Mouse (Mus musculus) midbrain, postnatal 0 days (tissue): ENCODE results near the gene Ftl1. TPM values are rescaled to one million over a fixed set of nuclear protein-coding genes. Genes with fewer than 3 reads are reported as not detected.
A peak's percentile ranks its signal among the peaks of the same experiment; 100 is the strongest.

ENCODE experiments used
- ATAC-seq: fragments of 200-750 bp; cut with Nextera tagmentation; 2 replicates; pipeline ENCODE4 v1.8.0; 2017; ENCODE audit warnings: moderate number of reproducible peaks, mild to moderate bottlenecking, moderate TSS enrichment, moderate library complexity; ENCODE audit not compliant: low FRiP score
- DNase-seq: peaks from one replicate; pipeline ENCODE4 v3.0.0-alpha.2; 2015; ENCODE audit warnings: low spot score
- H3K27ac ChIP-seq: fragments of 300-500 bp; sonication (generic); 2 replicates; pipeline ENCODE4 v1.5.1; 2014; ENCODE audit warnings: low read depth, mild to moderate bottlenecking, low read length, mixed read lengths
- H3K27me3 ChIP-seq: fragments of 300-500 bp; sonication (generic); 2 replicates; pipeline ENCODE4 v1.6.1; 2014; ENCODE audit warnings: low read length, control low read depth, mixed read lengths; ENCODE audit not compliant: insufficient read depth
- H3K36me3 ChIP-seq: fragments of 300-500 bp; sonication (generic); 2 replicates; pipeline ENCODE4 v1.6.1; 2014; ENCODE audit warnings: low read length, control low read depth, mixed read lengths; ENCODE audit not compliant: insufficient read depth
- H3K4me1 ChIP-seq: fragments of 300-500 bp; sonication (generic); 2 replicates; pipeline ENCODE4 v1.6.1; 2014; ENCODE audit warnings: mild to moderate bottlenecking, control low read depth, antibody characterized with exemption, low read length, mixed read lengths; ENCODE audit not compliant: insufficient read depth
- H3K4me2 ChIP-seq: fragments of 300-500 bp; sonication (generic); 2 replicates; pipeline ENCODE4 v1.6.1; 2014; ENCODE audit warnings: low read depth, mild to moderate bottlenecking, low read length, mixed read lengths; ENCODE audit not compliant: poor library complexity, severe bottlenecking
- H3K4me3 ChIP-seq: fragments of 300-500 bp; sonication (generic); 2 replicates; pipeline ENCODE4 v1.5.1; 2014; ENCODE audit warnings: low read depth, mild to moderate bottlenecking, low read length, moderate library complexity
- H3K9ac ChIP-seq: fragments of 300-500 bp; sonication (generic); replicated peaks from 2 replicates; pipeline ENCODE4 v1.6.1; 2014; ENCODE audit warnings: mild to moderate bottlenecking, low read length, moderate library complexity, mixed read lengths; ENCODE audit not compliant: poor library complexity, severe bottlenecking
- H3K9me3 ChIP-seq: fragments of 300-500 bp; sonication (generic); 2 replicates; pipeline ENCODE4 v1.6.1; 2016; ENCODE audit warnings: low read length, control low read depth
- CTCF ChIP-seq: IDR thresholded peaks from 2 replicates; pipeline ENCODE4 v1.5.1; 2016; ENCODE audit warnings: antibody characterized with exemption, mild to moderate bottlenecking
- WGBS: fragments of 180-500 bp; shearing (Covaris S2); extraction: QIAGEN DNeasy Blood & Tissue Kit; methylation state at CpG from one replicate; pipeline ENCODE4 v1.1.7; 2014; 5-methylcytosine and 5-hydroxymethylcytosine counted together
- polyA plus RNA-seq: library from polyadenylated mRNA; unstranded; fragments of >200 nt; fragmentation: Nextera tagmentation; extraction: Ambion mirVana; gene quantifications from 2 replicates; pipeline ENCODE4 v1.2.1, GENCODE M21; 2015
- total RNA-seq: library from RNA; depleted of rRNA; stranded (reverse); fragments of >200 nt; gene quantifications from 2 replicates; pipeline ENCODE4 v1.2.3, GENCODE M21; 2014

Gene Ftl1
- total and polyA plus RNA-seq, 2 experiments from 2014 or later, result 2,428 to 4,797 TPM

- ATAC-seq (no peak), DNase-seq (no peak)
- Histone ChIP-seq H3K27ac (no peak overlapping the region), H3K9ac (no peak overlapping the region), H3K9me3 (no peaks in the 10 kb centered on the region), H3K4me2 (no peak overlapping the region), H3K4me1 (peaks cover 11% of the 10 kb centered on the region; the same call in 1 of the 2 replicates), H3K4me3 (no peak overlapping the region), H3K36me3 (peaks cover 22% of the 10 kb centered on the region), H3K27me3 (no peaks in the 10 kb centered on the region)
- TF ChIP-seq CTCF, result no peak
- WGBS, result 93% methylated on average over 4 of the region's 4 CpGs
Measured at GRCm38 (mm10) chr7:45462325-45462724, 2.6 kb upstream of the Ftl1 start.

GRCm38 (mm10) chr7:45461781-45462180, 2.1 kb upstream of the Ftl1 start:
- 95% methylated on average over 4 of the region's 4 CpGs for WGBS
- Histone ChIP-seq H3K4me2 (no peak overlapping the region), H3K4me1 (peaks cover 15% of the 10 kb centered on the region), H3K27me3 (no peaks in the 10 kb centered on the region), H3K27ac (no peak overlapping the region), H3K9me3 (no peaks in the 10 kb centered on the region), H3K36me3 (peaks cover 25% of the 10 kb centered on the region), H3K9ac (no peak overlapping the region), H3K4me3 (no peak overlapping the region)
- ATAC-seq, result no peak
- TF ChIP-seq CTCF, result no peak
- no peak for DNase-seq

GRCm38 (mm10) chr7:45461326-45461725, 1.6 kb upstream of the Ftl1 start:
- Histone ChIP-seq H3K27me3 (no peaks in the 10 kb centered on the region), H3K9ac (no peak overlapping the region), H3K27ac (peak overlapping the region; percentile 82; the same call in 1 of the 2 replicates), H3K9me3 (no peaks in the 10 kb centered on the region), H3K4me1 (peaks cover 15% of the 10 kb centered on the region), H3K36me3 (peaks cover 25% of the 10 kb centered on the region), H3K4me3 (no peak overlapping the region), H3K4me2 (no peak overlapping the region)
- DNase-seq (no peak), ATAC-seq (no peak)
- WGBS, result 60% methylated on average over 5 of the region's 5 CpGs
- no peak for TF ChIP-seq CTCF

- no peak overlapping the region for H3K9ac ChIP-seq
- peak; percentile 72 for DNase-seq
Measured at GRCm38 (mm10) chr7:45460860-45461314, 1.2 kb upstream of the Ftl1 start.

GRCm38 (mm10) chr7:45460377-45460776, 693 bp upstream of the Ftl1 start:
- Histone ChIP-seq H3K9me3 (no peaks in the 10 kb centered on the region), H3K9ac (no peak overlapping the region), H3K4me1 (peaks cover 12% of the 10 kb centered on the region), H3K27me3 (no peaks in the 10 kb centered on the region), H3K4me2 (peak overlapping the region; percentile 47), H3K4me3 (peak overlapping the region; percentile 74; the same call in 1 of the 2 replicates), H3K36me3 (peaks cover 32% of the 10 kb centered on the region), H3K27ac (peak overlapping the region; percentile 82)
- no peak for TF ChIP-seq CTCF
- ATAC-seq, result no peak; the same call in 1 of the 2 replicates
- DNase-seq, result no peak
- 70% methylated on average over 7 of the region's 7 CpGs for WGBS

More at GRCm38 (mm10) chr7:45460860-45461314, 1.2 kb upstream of the Ftl1 start:
- H3K36me3 ChIP-seq, result peaks cover 27% of the 10 kb centered on the region
- H3K4me2 ChIP-seq, result no peak overlapping the region
- no peak for ATAC-seq
- WGBS, result 44% methylated on average over 13 of the region's 13 CpGs
- H3K4me1 ChIP-seq, result peaks cover 14% of the 10 kb centered on the region
- no peak for TF ChIP-seq CTCF
- H3K9me3 ChIP-seq, result no peaks in the 10 kb centered on the region
- peak overlapping the region; percentile 82; the same call in 1 of the 2 replicates for H3K27ac ChIP-seq
- H3K27me3 ChIP-seq, result no peaks in the 10 kb centered on the region
- H3K4me3 ChIP-seq, result no peak overlapping the region

- no peaks in the 10 kb centered on the region for H3K9me3 ChIP-seq
- peak overlapping the region; percentile 83 for H3K9ac ChIP-seq
- peaks cover 10% of the 10 kb centered on the region for H3K4me1 ChIP-seq
- no peaks in the 10 kb centered on the region for H3K27me3 ChIP-seq
- under 1% methylated on average over 41 of the region's 43 CpGs for WGBS
- DNase-seq, result peak; percentile 86
- H3K36me3 ChIP-seq, result peaks cover 41% of the 10 kb centered on the region
- H3K4me3 ChIP-seq, result peak overlapping the region; percentile 74
- no peak for TF ChIP-seq CTCF
- H3K27ac ChIP-seq, result peak overlapping the region; percentile 89
- peak overlapping the region; percentile 74 for H3K4me2 ChIP-seq
- ATAC-seq, result peak; percentile 81
Measured at GRCm38 (mm10) chr7:45458748-45459563, 728 bp downstream of the Ftl1 start.
